Mouse (Mus musculus) hindbrain, postnatal 0 days (tissue): ENCODE data around the gene Lrrc23. TPM values are rescaled to one million over a fixed set of nuclear protein-coding genes. Genes with fewer than 3 reads are reported as not detected.

Experiments used
- ATAC-seq: fragments of 200-750 bp; cut with Nextera tagmentation; 2 replicates; pipeline ENCODE4 v1.8.0; 2017; ENCODE audit warnings: mild to moderate bottlenecking, moderate TSS enrichment, moderate library complexity
- DNase-seq: peaks from one replicate; pipeline ENCODE4 v3.0.0-alpha.2; 2015; ENCODE audit warnings: low spot score
- H3K27ac ChIP-seq: fragments of 300-500 bp; sonication (generic); 2 replicates; pipeline ENCODE4 v1.5.1; 2014; ENCODE audit warnings: mild to moderate bottlenecking
- H3K27me3 ChIP-seq: fragments of 300-500 bp; sonication (generic); 2 replicates; pipeline ENCODE4 v1.6.1; 2014; ENCODE audit warnings: low read length, mixed read lengths; ENCODE audit not compliant: insufficient read depth
- H3K36me3 ChIP-seq: fragments of 300-500 bp; sonication (generic); 2 replicates; pipeline ENCODE4 v1.6.1; 2014; ENCODE audit warnings: low read length, mixed read lengths; ENCODE audit not compliant: insufficient read depth
- H3K4me1 ChIP-seq: fragments of 300-500 bp; sonication (generic); 2 replicates; pipeline ENCODE4 v1.6.1; 2014; ENCODE audit warnings: antibody characterized with exemption, low read length, mixed read lengths; ENCODE audit not compliant: insufficient read depth
- H3K4me2 ChIP-seq: fragments of 300-500 bp; sonication (generic); 2 replicates; pipeline ENCODE4 v1.6.1; 2014; ENCODE audit warnings: low read depth, mild to moderate bottlenecking, low read length, moderate library complexity, mixed read lengths
- H3K4me3 ChIP-seq: fragments of 300-500 bp; sonication (generic); 2 replicates; pipeline ENCODE4 v1.5.1; 2014; ENCODE audit warnings: low read length
- H3K9ac ChIP-seq: fragments of 300-500 bp; sonication (generic); replicated peaks from 2 replicates; pipeline ENCODE4 v1.6.1; 2014; ENCODE audit warnings: mild to moderate bottlenecking, low read length, moderate library complexity, mixed read lengths
- H3K9me3 ChIP-seq: fragments of 300-500 bp; sonication (generic); 2 replicates; pipeline ENCODE4 v1.6.1; 2016; ENCODE audit warnings: low read length, mixed read lengths
- CTCF ChIP-seq: IDR thresholded peaks from 2 replicates; pipeline ENCODE4 v1.5.1; 2016; ENCODE audit warnings: antibody characterized with exemption, control low read depth, low read depth
- WGBS: fragments of 180-500 bp; shearing (Covaris S2); extraction: QIAGEN DNeasy Blood & Tissue Kit; methylation state at CpG from one replicate; pipeline ENCODE4 v1.1.7; 2014; 5-methylcytosine and 5-hydroxymethylcytosine counted together
- polyA plus RNA-seq: library from polyadenylated mRNA; unstranded; fragments of >200 nt; fragmentation: Nextera tagmentation; extraction: Ambion mirVana; gene quantifications from 2 replicates; pipeline ENCODE4 v1.2.1, GENCODE M21; 2015
- total RNA-seq: library from RNA; depleted of rRNA; stranded (reverse); fragments of >200 nt; gene quantifications from 2 replicates; pipeline ENCODE4 v1.2.3, GENCODE M21; 2014; rRNA removed

Lrrc23 gene
- total and polyA plus RNA-seq, 2 experiments from 2014 or later: 5.4 to 6.7 TPM

DNA sequence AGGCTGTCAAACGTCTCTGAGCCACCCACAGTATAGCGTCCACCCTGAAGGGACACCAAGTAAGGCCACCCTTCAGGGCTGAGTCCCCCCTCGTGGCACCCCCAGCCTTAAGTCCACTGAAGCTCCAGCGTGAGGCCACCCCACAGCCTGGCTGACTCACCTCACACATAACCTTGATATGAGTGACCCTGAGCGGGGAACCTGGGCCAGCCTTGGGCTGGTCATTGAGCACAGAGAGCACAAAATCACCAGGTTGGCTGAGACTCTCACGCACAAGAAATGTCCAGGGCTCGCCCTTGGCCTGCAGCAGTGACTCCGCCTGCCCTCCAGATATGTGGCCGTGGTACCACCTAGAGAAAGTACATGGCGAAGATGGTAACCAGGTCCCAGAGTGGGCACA, 50.9 kb downstream of the Lrrc23 start:
- Histone ChIP-seq H3K36me3 (no peaks in the 10 kb centered on the region), H3K4me3 (no peak overlapping the region), H3K4me2 (no peak overlapping the region), H3K27me3 (no peaks in the 10 kb centered on the region), H3K27ac (no peak overlapping the region), H3K9me3 (no peaks in the 10 kb centered on the region), H3K9ac (no peak overlapping the region), H3K4me1 (no peaks in the 10 kb centered on the region)
- ATAC-seq (no peak), DNase-seq (no peak)
- 89% methylated on average over 10 of the region's 10 CpGs for WGBS
- TF ChIP-seq CTCF: no peak

DNA sequence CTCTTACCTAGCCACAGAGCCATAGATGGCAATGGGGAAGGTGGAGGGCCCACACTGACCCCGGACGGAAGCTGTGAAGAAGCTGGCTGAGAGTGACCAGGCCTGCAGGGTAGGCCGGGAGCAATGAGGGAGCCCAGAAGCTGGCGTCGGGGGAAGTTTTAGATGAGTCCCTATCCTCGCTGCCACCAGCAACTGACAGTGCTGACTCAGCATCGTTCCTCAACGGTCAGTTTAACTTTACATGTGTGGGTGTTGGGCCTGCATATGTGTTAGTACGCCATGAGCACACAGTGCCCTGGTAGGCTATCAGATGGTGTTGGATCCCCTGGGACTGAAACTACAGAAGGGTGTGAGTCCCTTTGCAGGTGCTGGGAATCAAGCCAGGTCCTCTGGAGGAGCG, 55.1 kb downstream of the Lrrc23 start:
- Histone ChIP-seq H3K4me1 (no peaks in the 10 kb centered on the region), H3K27me3 (no peaks in the 10 kb centered on the region), H3K36me3 (no peaks in the 10 kb centered on the region), H3K9me3 (no peaks in the 10 kb centered on the region), H3K4me3 (no peak overlapping the region), H3K4me2 (no peak overlapping the region), H3K27ac (no peak overlapping the region), H3K9ac (no peak overlapping the region)
- DNase-seq (no peak), ATAC-seq (no peak)
- WGBS: 88% methylated on average over 10 of the region's 10 CpGs
- TF ChIP-seq CTCF: no peak

GRCm38 (mm10) chr6:124723541-124723940, 56.0 kb downstream of the Lrrc23 start:
- WGBS: 77% methylated on average over 8 of the region's 8 CpGs
- TF ChIP-seq CTCF: no peak
- Histone ChIP-seq H3K36me3 (no peaks in the 10 kb centered on the region), H3K27me3 (no peaks in the 10 kb centered on the region), H3K9me3 (no peaks in the 10 kb centered on the region), H3K27ac (no peak overlapping the region), H3K4me2 (no peak overlapping the region), H3K4me3 (no peak overlapping the region), H3K4me1 (no peaks in the 10 kb centered on the region), H3K9ac (no peak overlapping the region)
- no peak for DNase-seq
- no peak for ATAC-seq

- Histone ChIP-seq H3K27ac (no peak overlapping the region), H3K9ac (no peak overlapping the region), H3K36me3 (no peaks in the 10 kb centered on the region), H3K9me3 (no peaks in the 10 kb centered on the region), H3K27me3 (no peaks in the 10 kb centered on the region), H3K4me2 (no peak overlapping the region), H3K4me3 (no peak overlapping the region), H3K4me1 (no peaks in the 10 kb centered on the region)
- no peak for DNase-seq
- ATAC-seq: no peak
- WGBS: 84% methylated on average over 6 of the region's 6 CpGs
- no peak for TF ChIP-seq CTCF
Measured at GRCm38 (mm10) chr6:124722876-124723473, 56.6 kb downstream of the Lrrc23 start.

DNA sequence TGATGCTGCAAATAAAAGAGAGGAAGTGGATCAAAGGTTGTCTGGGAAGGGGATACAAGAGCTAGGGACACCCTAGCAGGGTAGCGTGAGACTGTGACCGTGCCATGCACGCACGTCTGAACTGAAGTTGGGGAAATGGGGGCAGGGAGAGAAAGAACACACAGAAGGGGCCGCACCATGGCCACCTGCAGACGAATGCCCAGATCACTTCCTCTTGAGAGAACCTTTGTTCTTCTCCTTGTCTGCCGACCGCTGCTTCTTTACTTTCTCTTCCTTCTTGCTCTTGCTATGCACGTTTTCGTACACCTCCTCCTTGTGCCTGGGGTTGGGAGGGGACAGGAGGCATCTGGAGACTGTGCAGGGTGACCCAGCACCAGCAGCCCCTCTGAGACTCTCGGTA, 58.6 kb downstream of the Lrrc23 start:
- TF ChIP-seq CTCF: no peak
- DNase-seq (no peak), ATAC-seq (no peak)
- no peaks in the 10 kb centered on the region for H3K27me3 ChIP-seq
- H3K4me3 ChIP-seq: no peak overlapping the region
- no peaks in the 10 kb centered on the region for H3K4me1 ChIP-seq
- no peak overlapping the region for H3K9ac ChIP-seq
- H3K36me3 ChIP-seq: peaks cover 13% of the 10 kb centered on the region; the same call in 1 of the 2 replicates
- 57% methylated on average over 11 of the region's 11 CpGs for WGBS
- no peaks in the 10 kb centered on the region for H3K9me3 ChIP-seq
- H3K4me2 ChIP-seq: no peak overlapping the region
- H3K27ac ChIP-seq: no peak overlapping the region

Other genes starting within 250 kb of the Lrrc23 start
- gene C1s1, start 237.4 kb downstream of the Lrrc23 start, total RNA-seq: 0.89 and 4.7 TPM in 2 replicates
- gene C1s1, start 237.4 kb downstream of the Lrrc23 start, polyA plus RNA-seq: 0.49 and 1.2 TPM in 2 replicates
- not detected in 2 replicates for gene C1rb, start 209.4 kb downstream of the Lrrc23 start, total RNA-seq
- 0.09 TPM in 1 of 2 replicates, not detected in the other for gene C1rb, start 209.4 kb downstream of the Lrrc23 start, polyA plus RNA-seq
- not detected in 2 replicates for gene C1s2, start 143.6 kb downstream of the Lrrc23 start, total RNA-seq
- gene C1s2, start 143.6 kb downstream of the Lrrc23 start, polyA plus RNA-seq: 0.13 and 0.18 TPM in 2 replicates
- gene Lpcat3, start 116.7 kb downstream of the Lrrc23 start, total RNA-seq: 32.0 and 48.5 TPM in 2 replicates
- gene Lpcat3, start 116.7 kb downstream of the Lrrc23 start, polyA plus RNA-seq: 49.5 and 53.3 TPM in 2 replicates
- 75.8 and 102 TPM in 2 replicates for gene Emg1, start 67.5 kb downstream of the Lrrc23 start, total RNA-seq
- 100 and 102 TPM in 2 replicates for gene Emg1, start 67.5 kb downstream of the Lrrc23 start, polyA plus RNA-seq
- gene Phb2, start 67.4 kb downstream of the Lrrc23 start, total RNA-seq: 218 and 223 TPM in 2 replicates
- gene Phb2, start 67.4 kb downstream of the Lrrc23 start, polyA plus RNA-seq: 267 and 270 TPM in 2 replicates
- gene Ptpn6, start 41.0 kb downstream of the Lrrc23 start, total RNA-seq: 3.8 and 3.9 TPM in 2 replicates
- 4.3 and 4.8 TPM in 2 replicates for gene Ptpn6, start 41.0 kb downstream of the Lrrc23 start, polyA plus RNA-seq
- gene Grcc10, start 38.4 kb downstream of the Lrrc23 start, total RNA-seq: 212 and 236 TPM in 2 replicates
- gene Grcc10, start 38.4 kb downstream of the Lrrc23 start, polyA plus RNA-seq: 643 and 649 TPM in 2 replicates
- gene Gm45234, start 23.7 kb downstream of the Lrrc23 start, total RNA-seq: 0.26 TPM in 1 of 2 replicates, not detected in the other
- gene Gm45234, start 23.7 kb downstream of the Lrrc23 start, polyA plus RNA-seq: not detected in 2 replicates
- 19.1 and 23.7 TPM in 2 replicates for gene Atn1, start 23.2 kb downstream of the Lrrc23 start, total RNA-seq
- gene Atn1, start 23.2 kb downstream of the Lrrc23 start, polyA plus RNA-seq: 19.9 and 21.3 TPM in 2 replicates
- 281 and 357 TPM in 2 replicates for gene Eno2, start 10.1 kb downstream of the Lrrc23 start, total RNA-seq
- 213 and 216 TPM in 2 replicates for gene Eno2, start 10.1 kb downstream of the Lrrc23 start, polyA plus RNA-seq
- 7.3 and 8.7 TPM in 2 replicates for gene Spsb2, start 28.9 kb upstream of the Lrrc23 start, total RNA-seq
- gene Spsb2, start 28.9 kb upstream of the Lrrc23 start, polyA plus RNA-seq: 9.6 and 9.8 TPM in 2 replicates
- 506 and 525 TPM in 2 replicates for gene Tpi1, start 34.6 kb upstream of the Lrrc23 start, total RNA-seq
- gene Tpi1, start 34.6 kb upstream of the Lrrc23 start, polyA plus RNA-seq: 515 and 534 TPM in 2 replicates
- 222 and 233 TPM in 2 replicates for gene Usp5, start 49.8 kb upstream of the Lrrc23 start, total RNA-seq
- gene Usp5, start 49.8 kb upstream of the Lrrc23 start, polyA plus RNA-seq: 182 and 189 TPM in 2 replicates
- 34.7 and 39.9 TPM in 2 replicates for gene Cdca3, start 49.8 kb upstream of the Lrrc23 start, total RNA-seq
- gene Cdca3, start 49.8 kb upstream of the Lrrc23 start, polyA plus RNA-seq: 40.9 and 47.3 TPM in 2 replicates
- gene Gnb3, start 60.5 kb upstream of the Lrrc23 start, total RNA-seq: 0.68 and 0.72 TPM in 2 replicates
- 1.6 and 2.2 TPM in 2 replicates for gene Gnb3, start 60.5 kb upstream of the Lrrc23 start, polyA plus RNA-seq
- gene P3h3, start 78.0 kb upstream of the Lrrc23 start, total RNA-seq: 71.3 and 79.5 TPM in 2 replicates
- 11.3 and 12.0 TPM in 2 replicates for gene P3h3, start 78.0 kb upstream of the Lrrc23 start, polyA plus RNA-seq
- gene Gpr162, start 84.3 kb upstream of the Lrrc23 start, total RNA-seq: 193 and 194 TPM in 2 replicates
- 30.1 and 31.9 TPM in 2 replicates for gene Gpr162, start 84.3 kb upstream of the Lrrc23 start, polyA plus RNA-seq
- 0.05 TPM in 1 of 2 replicates, not detected in the other for gene Cd4, start 108.5 kb upstream of the Lrrc23 start, total RNA-seq
- gene Cd4, start 108.5 kb upstream of the Lrrc23 start, polyA plus RNA-seq: 0.13 and 0.18 TPM in 2 replicates
- 1.8 and 2.2 TPM in 2 replicates for gene Lag3, start 132.0 kb upstream of the Lrrc23 start, total RNA-seq
- 3.3 and 3.6 TPM in 2 replicates for gene Lag3, start 132.0 kb upstream of the Lrrc23 start, polyA plus RNA-seq
- 913 and 1,024 TPM in 2 replicates for gene Ptms, start 140.4 kb upstream of the Lrrc23 start, total RNA-seq
- 767 and 773 TPM in 2 replicates for gene Ptms, start 140.4 kb upstream of the Lrrc23 start, polyA plus RNA-seq
- 639 and 964 TPM in 2 replicates for gene Mlf2, start 151.7 kb upstream of the Lrrc23 start, total RNA-seq
- 618 and 628 TPM in 2 replicates for gene Mlf2, start 151.7 kb upstream of the Lrrc23 start, polyA plus RNA-seq
- 113 and 146 TPM in 2 replicates for gene Cops7a, start 185.8 kb upstream of the Lrrc23 start, total RNA-seq
- 97.1 and 101 TPM in 2 replicates for gene Cops7a, start 185.8 kb upstream of the Lrrc23 start, polyA plus RNA-seq
- 24.1 and 32.9 TPM in 2 replicates for gene Pianp, start 217.0 kb upstream of the Lrrc23 start, total RNA-seq
- 58.9 and 65.4 TPM in 2 replicates for gene Pianp, start 217.0 kb upstream of the Lrrc23 start, polyA plus RNA-seq
- gene Zfp384, start 229.4 kb upstream of the Lrrc23 start, total RNA-seq: 37.3 and 38.6 TPM in 2 replicates
- 10.3 and 11.6 TPM in 2 replicates for gene Zfp384, start 229.4 kb upstream of the Lrrc23 start, polyA plus RNA-seq